Mouse (Mus musculus) lung, postnatal 0 days (tissue): Measurements from ENCODE around the gene Gm21987.

ENCODE experiments used
- CTCF ChIP-seq: IDR thresholded peaks from 2 replicates; pipeline ENCODE4 v1.5.1; 2016; ENCODE audit warnings: antibody characterized with exemption, mild to moderate bottlenecking
- EP300 ChIP-seq: IDR thresholded peaks from 2 replicates; pipeline ENCODE4 v1.6.1; 2016; ENCODE audit warnings: antibody characterized with exemption, mild to moderate bottlenecking, control low read depth

DNA sequence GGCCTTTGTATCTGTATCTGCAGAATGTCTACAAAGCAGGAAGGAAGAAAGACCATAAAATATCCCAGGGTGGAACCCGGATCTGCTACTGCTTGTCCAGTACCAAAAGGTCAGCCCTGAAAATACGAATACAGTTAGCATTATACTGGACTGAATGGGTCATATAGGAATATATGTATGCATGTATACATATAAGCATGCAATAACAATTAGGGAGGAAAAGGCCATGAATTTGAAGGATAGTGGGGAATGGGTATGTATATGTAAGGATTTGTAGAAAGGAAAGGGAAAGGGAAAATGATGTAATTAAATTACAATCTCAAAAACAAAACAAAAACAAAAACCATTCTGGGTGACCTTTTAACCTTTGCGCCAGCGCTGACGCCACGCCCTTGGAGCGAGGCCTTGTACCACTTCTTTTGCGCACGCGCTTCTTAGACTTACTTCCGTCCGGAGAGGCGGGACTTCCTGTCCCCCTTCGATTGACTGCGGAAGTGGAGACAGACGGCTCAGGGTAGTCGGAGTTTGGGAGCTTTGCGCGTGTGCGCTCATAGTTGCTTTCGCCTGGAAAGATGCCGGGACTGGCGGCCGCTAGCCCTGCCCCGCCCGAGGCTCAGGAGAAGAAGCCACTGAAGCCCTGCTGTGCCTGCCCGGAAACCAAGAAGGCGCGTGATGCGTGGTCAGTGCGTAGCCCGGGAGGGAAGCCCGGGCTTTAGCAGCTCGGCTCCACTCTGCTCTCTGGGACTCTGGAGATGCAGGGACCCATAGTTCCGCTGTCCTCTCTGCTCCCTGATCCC is at the start of gene Gm21987, which contains the start of gene Cox17:
- TF ChIP-seq CTCF (no peak), EP300 (peak; percentile 65)
